Mouse (Mus musculus): Measurements from ENCODE around the gene Mfsd13b.

DNA sequence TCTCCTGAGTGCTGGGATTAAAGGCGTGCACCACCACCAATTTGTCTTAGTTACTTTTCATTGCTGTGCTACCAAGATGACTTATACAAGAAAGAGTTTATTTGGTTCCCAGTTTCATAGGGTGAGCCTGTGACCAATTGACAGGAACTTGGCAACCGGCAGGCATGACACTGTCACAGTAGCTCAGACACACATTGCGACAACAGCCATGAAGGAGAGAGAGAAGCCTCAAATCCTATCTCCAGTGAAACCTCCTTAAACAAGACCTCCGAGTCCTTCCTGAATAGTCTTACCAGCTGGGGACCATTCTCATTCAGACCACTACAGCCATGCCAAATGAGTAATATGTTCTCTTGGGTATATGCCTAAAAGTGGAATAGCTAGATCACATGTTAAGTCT is 70.8 kb downstream of the Mfsd13b start:
- TF ChIP-seq CTCF (IDR thresholded peaks at IDR 0.05; ENCODE audit: control insufficient read depth, insufficient read depth, low read length) (no peak), POLR2A (IDR thresholded peaks at IDR 0.05; ENCODE audit: borderline replicate concordance, control insufficient read depth, low read depth, low read length) (no peak)

Data from bone marrow, adult 2 months (tissue).